Mouse (Mus musculus) mouse embryonic stem cell (cell line): ENCODE measurements around the gene Fam81a.

Experiments
- in situ Hi-C, 2 experiments: fragments of 300-500 bp; cut with MboI; formaldehyde crosslinking; loops; 1 replicate in 1 of 2; 3 replicates in 1 of 2; pipeline ENCODE4 v1.14.3; 2019 to 2020; ENCODE audit warnings: low sequenced_read_pairs in 2 of 2, low pct_unique_long_range_greater_than_20kb in 1 of 2, mixed read lengths in 1 of 2; ENCODE audit not compliant: unreplicated experiment in 1 of 2

Gene Fam81a

GRCm38 (mm10) chr9:70080027-70080800, 62.1 kb downstream of the Fam81a start:
- in situ Hi-C loops = loop anchor here in 1 of 2 experiments (10.0 kb wide), 1 partner anchor 55 kb away; no protein-coding TSS in a partner anchor

DNA sequence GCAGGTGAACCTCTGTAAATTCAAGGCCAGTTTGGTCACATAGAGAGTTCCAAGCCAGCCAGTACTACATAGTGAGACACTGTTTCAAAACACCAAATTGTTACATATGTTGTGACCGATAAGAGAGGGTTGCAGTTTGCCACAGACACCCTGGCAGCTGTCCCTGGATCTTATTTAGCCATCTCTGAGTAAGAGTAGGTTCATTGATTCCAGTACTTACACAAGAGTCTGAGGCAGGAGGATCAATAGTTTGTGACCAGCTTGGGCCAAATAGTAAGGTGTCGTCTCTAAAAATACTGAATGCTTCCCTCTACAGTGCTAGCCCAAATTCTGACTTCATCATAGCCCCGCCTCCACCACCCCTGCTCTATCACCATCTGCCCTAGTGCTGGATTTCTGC, 64.3 kb downstream of the Fam81a start:
- in situ Hi-C loops = loop anchor here in 1 of 2 experiments (5.0 kb wide), 1 partner anchor 51 kb away; no protein-coding TSS in a partner anchor

DNA sequence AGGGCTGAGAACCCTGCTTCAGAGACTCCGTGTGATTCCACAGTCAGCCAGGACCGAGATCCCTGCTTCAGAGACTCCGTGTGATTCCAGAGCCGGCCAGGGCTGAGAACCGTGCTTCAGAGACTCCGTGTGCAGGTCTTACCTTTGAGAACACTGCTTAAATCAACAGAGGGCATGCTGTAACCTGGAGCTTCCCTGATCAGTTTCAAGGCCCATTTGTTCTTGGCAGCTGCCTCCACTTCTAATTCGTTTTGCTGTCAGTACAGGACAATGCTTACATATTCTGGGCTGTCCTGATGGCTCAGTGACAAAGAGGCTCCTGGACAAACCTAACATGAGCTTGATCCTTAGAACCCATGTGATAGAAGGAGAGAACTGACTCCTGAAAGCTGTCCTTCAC, 65.2 kb downstream of the Fam81a start:
- in situ Hi-C loops = loop anchor here in 1 of 2 experiments (5.0 kb wide), 1 partner anchor 50 kb away; no protein-coding TSS in a partner anchor

DNA sequence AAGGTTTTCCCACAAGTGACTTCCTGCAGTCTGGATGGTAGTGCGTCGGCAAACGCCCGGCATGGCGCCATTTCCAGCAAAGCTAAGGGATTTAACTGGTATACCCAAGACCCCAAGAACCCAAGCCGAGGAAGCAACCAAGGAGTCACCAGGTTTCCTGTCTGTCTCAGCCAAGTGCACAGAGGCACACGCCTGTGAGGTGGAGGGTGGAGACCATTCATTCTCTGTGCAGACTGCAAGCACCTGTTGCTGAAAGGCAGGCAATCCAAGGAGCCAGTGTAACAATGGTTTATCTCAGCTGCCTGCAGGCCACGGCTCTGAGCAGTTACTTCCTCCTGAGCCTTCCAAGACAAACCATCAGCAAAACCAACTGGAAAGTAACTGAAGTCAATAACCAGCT, 70.0 kb downstream of the Fam81a start:
- in situ Hi-C loops = no loop called here

GRCm38 (mm10) chr9:70069961-70070435, 72.4 kb downstream of the Fam81a start:
- in situ Hi-C loops = no loop called here

DNA sequence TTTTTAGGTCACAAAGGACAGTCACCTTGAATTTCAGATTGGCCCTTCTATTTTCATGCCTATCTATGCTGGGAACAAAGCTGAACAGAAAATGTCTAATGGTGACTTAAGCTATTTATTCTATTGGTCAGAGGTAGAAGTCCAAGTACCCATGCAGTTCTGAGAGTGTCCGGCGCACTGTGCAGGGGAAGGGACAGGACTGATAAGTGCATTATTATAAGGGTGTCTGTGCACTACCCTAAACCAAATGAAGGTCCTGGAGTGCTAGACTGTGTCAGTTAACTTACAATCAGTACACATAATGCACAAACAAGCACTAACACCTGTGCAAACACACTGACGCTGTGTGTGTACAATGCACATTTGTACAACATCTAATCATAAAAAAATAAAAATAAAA, 74.9 kb downstream of the Fam81a start:
- in situ Hi-C loops = no loop called here

DNA sequence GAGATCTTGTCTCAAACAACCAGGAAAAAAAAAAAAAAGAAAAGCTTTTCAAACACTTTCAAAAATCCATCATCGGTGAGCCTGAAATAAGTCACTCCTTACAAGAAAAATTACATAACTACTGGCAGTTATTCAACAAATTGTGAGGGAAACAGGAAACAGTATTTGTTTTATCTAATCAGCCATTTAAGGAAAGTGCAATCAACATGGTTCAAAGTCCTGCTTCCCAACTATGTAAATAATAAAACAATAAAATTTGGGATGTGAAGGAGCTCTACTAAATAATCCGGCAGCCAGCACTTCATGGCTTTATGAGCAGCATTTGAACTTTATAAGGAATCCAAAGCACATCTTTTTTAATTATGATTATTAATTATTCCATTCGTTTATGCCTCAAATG, 80.3 kb downstream of the Fam81a start:
- in situ Hi-C loops = no loop called here

GRCm38 (mm10) chr9:70053411-70053810, 88.9 kb downstream of the Fam81a start:
- in situ Hi-C loops = no loop called here

DNA sequence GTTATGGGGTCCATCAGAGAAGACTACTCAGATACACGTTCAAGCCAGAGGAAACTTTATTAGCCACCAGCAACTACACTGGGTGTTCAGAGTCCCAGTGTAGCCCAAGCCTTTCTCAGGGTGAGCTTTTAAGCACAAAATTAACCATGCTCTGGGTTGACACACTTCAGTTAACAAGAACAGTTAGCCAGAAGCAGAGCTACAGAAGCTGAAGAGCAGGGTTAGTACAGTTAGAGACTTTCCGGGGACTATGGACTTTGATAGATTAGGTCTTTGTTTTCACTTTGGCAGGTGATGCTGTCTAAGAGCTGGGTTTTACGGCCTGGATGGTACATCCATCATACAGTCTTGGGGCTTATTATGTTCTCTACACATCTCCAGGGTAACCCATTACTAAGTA, 89.6 kb downstream of the Fam81a start:
- in situ Hi-C loops = no loop called here

- in situ Hi-C loops = no loop called here
Observed at GRCm38 (mm10) chr9:70049839-70050238, 92.5 kb downstream of the Fam81a start.

DNA sequence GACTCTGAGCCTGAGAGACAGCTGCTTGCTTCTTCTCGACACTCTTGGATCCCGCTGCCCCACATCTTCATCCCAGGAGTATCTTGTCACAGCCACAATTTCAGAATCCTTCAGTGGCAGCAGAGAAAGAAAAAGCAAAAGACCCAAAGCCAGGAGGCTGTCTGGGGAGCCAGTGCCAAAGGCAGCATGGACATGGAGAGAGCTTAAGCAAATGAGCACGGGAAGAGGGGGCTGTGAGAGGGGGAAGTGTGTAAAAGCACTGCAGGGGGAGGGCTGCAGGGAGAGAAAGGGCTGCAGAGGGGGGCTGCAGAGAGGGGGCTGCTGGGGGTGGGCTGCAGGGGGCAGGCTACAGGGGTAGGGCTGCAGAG, 93.0 kb downstream of the Fam81a start:
- in situ Hi-C loops = no loop called here

DNA sequence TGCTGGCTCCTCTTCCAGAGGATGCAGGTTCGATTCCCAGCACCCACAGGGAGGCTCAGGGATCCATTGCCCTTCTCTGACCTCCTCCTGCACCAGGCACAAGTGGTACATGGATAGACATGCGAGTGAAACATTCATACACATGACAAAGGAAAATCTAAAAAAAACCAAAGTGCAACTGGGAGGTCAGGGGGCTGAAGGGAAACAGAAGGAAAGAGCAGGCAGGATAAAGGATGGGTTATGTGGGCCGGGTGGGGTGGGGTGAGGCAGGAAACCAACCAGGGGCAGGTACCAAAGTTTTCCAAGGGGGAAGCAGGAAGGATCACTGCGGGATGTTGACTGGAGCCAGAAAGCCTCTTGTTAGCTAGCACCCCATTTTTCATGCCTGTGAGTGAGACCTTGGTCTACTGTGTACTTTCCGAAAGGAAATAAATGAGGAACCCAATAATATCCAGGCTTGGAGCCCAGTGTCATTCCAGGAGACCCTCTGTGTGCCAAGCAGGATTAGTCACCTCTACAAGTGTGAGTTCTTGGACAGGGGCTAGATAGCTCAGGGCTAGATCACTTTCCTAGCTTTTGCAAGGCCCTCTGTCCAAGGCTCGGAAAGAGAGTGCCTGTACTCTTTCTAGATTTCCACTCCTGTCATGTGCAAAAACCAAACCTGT, 93.5 kb downstream of the Fam81a start:
- in situ Hi-C loops = no loop called here

GRCm38 (mm10) chr9:70048280-70048679, 94.1 kb downstream of the Fam81a start:
- in situ Hi-C loops = no loop called here

DNA sequence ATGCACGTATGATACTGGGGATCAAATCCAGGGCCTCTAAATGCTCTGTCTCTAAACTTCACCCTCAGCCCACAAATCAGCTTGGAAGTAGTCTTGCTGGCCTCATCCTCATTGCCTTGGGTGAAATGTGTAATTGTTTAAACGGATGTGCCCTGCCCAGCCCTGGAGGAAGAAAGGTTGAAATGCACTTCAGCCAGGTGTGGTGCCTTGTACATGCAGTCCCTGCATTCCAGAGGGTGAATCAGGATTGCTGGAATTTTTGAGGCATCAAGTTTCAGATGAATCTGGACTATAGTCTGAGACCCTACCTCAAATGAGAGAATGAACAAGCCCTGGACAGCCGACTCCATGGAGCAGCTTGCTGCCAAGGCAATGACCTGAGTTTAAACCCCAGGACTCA, 94.5 kb downstream of the Fam81a start:
- in situ Hi-C loops = no loop called here

DNA sequence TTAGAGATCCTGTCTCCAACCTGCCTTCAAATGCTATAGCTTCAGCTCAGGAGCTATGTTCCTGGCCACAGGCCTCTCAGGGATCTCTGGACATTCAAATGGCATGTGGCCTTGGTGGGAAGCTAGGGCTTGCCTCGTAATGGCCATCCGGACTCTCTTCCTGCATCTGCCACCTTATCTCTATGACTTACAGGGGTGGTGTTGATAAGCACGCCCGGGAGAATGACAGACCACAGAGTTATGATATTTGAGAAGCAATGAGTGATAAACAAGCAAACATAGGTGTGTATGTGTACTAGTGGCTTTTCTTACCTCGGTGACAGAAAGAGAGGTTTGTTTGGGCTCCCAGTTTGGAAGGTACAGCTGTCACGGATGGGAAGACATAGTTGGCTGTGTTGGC, 96.1 kb downstream of the Fam81a start:
- in situ Hi-C loops = no loop called here

GRCm38 (mm10) chr9:70044865-70045264, 97.5 kb downstream of the Fam81a start:
- in situ Hi-C loops = no loop called here

DNA sequence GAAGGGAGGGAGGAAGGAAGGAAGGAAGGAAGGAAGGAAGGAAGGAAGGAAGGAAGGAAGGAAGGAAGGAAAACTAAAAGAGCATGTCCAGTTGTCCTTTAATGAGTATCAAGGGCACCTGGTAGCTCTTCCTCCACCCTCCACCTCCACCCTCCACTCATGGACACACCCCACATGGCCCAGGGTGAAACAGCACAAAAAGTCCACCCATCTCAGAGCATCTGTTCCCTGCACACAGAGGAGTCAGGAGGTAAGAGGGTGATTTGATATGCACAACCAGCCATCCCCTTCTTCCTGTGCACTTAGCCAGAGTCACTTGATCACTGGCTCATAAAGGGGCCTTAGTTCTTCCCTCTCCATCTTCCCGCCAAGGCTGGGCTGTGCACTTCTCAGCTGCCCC, 99.4 kb downstream of the Fam81a start:
- in situ Hi-C loops = no loop called here

- in situ Hi-C loops = no loop called here
Observed at GRCm38 (mm10) chr9:70042137-70042536, 100.2 kb downstream of the Fam81a start.

- in situ Hi-C loops = no loop called here
Observed at GRCm38 (mm10) chr9:70040570-70040969, 101.8 kb downstream of the Fam81a start.
